Mouse (Mus musculus) erythroblast, adult 5-6 weeks (primary cell): Measurements from ENCODE around the gene Chmp6. TPM values are rescaled to one million over a fixed set of nuclear protein-coding genes. Genes with fewer than 3 reads are reported as not detected.

Experiments
- ATAC-seq: replicated peaks from 2 replicates; pipeline ENCODE4 v1.8.0; 2016; ENCODE audit warnings: moderate number of reproducible peaks, mild to moderate bottlenecking, moderate TSS enrichment, inconsistent platforms; ENCODE audit not compliant: poor library complexity, low FRiP score, severe bottlenecking
- total RNA-seq, 2 experiments: library from RNA; stranded (forward) in 1 of 2; stranded (reverse) in 1 of 2; fragments of 150-400 nt in 1 of 2; fragments of 200-764, 138-1000 nt in 1 of 2; gene quantifications; 2 replicates each; pipeline versions ENCODE4 v1.2.3 to v1.2.4; 2015 to 2017; ENCODE audit warnings: low replicate concordance in 2 of 2

Chmp6 gene
- total RNA-seq, 2 experiments from 2014 or later, result 3.5 to 7.7 TPM

GRCm38 (mm10) chr11:119907006-119907650 is 6.1 kb upstream of the Chmp6 start:
- ATAC-seq, result no peak

DNA sequence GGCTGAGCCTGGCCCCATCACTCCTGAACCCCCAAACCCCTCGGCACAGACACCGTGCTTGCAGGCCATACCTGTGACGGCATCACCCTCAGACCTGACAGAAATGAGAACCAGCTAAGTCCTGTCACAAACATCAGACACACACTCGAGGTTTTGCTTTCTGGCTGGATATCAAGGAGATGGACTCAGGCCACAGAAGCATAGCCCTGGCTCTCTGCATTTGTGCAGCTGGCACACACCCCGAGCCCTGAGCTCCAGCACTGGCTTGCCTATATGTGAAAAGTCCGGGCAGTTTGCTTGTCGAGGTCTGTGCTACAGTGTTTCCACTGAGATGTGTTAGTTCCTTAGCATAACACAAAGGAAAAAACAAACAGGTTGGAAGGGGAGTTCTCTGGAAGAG is 5.5 kb upstream of the Chmp6 start:
- ATAC-seq, result no peak

DNA sequence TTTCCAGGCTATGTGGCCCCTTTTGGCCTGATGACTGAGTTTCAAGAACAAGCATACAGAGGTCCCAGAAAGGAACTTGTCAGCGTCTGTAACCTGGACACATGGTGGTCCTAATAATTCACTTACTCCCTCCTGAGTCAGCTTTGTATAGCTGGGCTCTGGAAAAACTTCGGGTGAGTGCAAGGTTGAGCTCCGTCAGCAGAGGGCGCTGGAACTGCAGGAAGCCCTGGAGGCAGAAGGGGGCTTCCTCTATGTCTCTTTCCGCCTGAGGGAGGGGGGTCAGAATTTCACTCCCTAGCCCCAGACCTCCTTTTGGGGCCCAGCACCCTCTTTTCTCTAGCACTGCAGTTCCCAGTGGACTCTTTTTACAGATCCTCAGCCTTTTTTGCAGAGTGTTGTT is 3.8 kb upstream of the Chmp6 start:
- no peak for ATAC-seq

DNA sequence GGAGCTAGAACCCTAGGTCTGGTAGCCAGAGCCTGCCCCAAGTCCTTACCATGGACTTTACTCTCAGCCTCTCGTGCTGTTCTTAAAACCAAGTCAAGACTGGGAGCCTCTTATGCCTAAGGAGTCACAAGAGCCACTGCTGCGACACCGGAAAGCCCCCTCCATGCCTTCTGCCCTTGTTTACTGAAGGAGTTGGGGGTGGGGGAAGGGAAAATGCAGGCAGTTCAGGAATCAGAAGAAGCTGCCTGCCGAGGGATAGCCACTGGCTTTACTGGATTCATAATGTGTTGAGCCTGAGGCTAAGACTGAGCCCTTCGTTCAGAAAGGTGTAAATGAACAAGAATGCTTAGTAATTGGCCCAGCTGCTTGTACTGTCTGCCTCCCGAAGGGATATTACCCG is 396 bp upstream of the Chmp6 start:
- ATAC-seq, result no peak

DNA sequence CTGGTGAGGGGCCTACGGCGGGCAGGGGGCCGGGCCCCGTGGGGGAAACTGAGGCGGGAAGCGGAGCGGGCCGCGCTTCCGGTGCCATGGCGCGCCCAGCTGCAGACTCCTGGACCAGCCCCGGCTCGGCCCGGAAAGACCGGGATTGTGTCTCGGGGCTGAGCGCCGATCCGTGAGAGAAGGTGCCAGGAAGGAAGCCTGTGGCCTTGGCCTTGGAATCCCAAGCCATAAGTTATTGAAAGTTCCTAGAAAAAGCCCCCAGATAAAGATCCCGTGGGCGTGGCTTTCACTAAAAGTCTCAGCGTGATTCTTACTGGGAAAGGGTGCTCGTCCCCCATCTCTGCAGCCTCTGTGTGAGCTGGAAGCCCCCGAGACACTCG is 684 bp downstream of the Chmp6 start:
- ATAC-seq, result no peak

- ATAC-seq, result 0 out of 2 replicates have a peak, but pooled peaks have one; percentile 11
Observed at GRCm38 (mm10) chr11:119914381-119914780, 1.1 kb downstream of the Chmp6 start.

- no peak for ATAC-seq
Observed at GRCm38 (mm10) chr11:119915666-119916065, 2.4 kb downstream of the Chmp6 start.

DNA sequence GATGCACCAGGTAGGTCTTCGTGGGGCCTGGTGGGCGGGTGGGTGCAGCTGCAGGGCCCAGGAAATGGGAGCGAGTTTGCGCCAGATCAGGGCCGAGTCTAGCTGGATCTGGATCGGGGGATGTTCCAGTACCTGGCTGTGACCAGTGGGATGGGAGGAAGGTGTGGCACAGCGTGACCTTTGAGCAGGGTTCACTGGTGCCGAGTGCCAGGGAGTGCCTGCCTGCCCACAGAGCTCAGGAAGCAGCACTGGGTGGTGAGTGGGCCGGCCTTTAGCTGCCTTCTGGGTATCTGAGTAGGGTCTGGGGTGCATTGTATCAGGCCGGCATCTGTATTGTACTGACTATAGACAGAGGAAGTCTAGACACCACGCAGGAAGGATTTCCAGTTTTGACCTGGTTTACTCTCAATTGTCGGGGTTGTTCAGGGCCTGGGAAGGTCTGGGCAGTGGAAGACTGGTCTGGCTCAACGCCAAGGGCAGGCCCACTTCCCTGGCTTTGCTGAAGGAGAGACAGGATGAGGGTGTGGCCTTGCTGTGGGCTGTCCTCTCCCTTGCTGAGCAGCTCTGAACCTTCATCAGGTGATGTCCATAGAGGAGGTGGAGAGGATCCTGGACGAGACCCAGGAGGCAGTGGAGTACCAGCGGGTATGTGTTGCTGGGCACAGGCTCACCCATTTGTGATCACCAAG is 3.0 kb downstream of the Chmp6 start:
- no peak for ATAC-seq

DNA sequence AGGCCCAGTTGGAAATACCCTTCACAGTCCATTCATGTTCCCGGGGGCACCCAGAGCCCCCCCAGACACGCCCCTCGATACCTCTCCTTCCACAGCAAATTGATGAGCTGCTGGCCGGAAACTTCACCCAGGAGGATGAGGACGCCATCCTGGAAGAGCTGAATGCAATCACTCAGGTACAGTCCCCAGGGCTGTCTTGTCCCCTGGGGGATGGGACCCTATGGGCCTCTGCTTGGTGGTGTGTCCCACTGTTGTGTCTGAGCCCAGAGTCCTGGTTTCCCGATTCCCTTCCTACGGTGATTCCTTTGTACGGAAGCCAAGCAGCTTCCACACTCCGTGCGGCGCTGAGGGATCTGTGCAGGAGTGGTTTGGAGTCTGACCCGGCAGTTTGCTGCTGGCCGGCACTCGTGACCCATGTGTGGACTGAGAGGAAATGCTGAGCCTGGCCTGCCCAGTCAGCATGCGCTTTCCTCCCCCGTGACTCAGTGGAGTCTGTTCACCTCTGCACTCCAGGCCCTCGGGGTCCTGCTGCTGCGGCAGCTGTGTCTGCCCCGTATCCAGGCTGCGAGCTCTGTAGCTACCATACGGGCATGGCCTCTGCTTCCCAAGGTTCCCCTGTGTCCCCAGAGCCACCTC is 3.7 kb downstream of the Chmp6 start:
- ATAC-seq, result no peak

GRCm38 (mm10) chr11:119918521-119918920 is 5.3 kb downstream of the Chmp6 start:
- no peak for ATAC-seq

DNA sequence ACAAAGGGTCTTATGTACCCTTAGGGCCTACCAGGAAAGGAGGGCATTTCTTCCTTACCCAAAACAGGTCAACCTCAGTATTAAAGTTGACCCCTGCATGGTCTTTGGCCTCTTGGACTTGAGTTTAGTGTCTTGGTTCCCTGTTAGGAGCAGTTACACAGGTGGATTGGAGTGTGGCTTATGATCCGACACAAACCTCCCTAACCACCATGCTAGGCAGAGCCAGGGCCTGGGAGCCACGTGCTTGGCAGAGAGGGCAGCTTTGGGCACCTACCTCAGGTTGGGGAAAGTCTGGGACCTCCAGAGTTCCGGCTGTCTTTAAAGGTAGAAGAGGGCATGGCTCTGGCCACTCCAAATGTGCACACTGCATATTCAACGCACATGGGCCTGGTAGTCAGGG is 6.2 kb downstream of the Chmp6 start:
- ATAC-seq, result no peak

- no peak for ATAC-seq
Observed at GRCm38 (mm10) chr11:119919897-119920296, 6.7 kb downstream of the Chmp6 start.

GRCm38 (mm10) chr11:119920668-119921067 is 7.4 kb downstream of the Chmp6 start:
- no peak for ATAC-seq

DNA sequence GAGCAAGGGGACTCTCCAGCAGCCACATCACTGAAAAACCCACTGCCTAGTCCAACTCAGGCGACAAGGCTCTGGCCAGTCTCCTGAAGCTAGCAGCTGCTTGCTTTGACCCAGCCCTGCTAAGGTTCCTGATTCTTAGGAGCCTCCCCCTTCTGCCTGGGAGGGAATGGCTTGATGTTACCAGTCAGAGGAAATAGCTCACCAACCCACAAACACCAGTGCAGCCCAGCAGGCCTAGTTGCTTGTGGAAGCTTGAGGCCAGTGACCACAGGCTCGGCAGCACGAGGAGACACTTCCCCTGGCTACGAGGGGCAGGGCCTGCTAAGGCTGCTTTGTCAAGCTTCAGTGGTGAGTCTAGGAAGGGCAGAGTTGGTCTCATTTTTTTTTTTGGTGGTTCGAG is 11.9 kb downstream of the Chmp6 start:
- no peak for ATAC-seq

- ATAC-seq, result no peak
Observed at GRCm38 (mm10) chr11:119926762-119927161, 13.5 kb downstream of the Chmp6 start.

- no peak for ATAC-seq
Observed at GRCm38 (mm10) chr11:119928023-119928681, 14.9 kb downstream of the Chmp6 start.

DNA sequence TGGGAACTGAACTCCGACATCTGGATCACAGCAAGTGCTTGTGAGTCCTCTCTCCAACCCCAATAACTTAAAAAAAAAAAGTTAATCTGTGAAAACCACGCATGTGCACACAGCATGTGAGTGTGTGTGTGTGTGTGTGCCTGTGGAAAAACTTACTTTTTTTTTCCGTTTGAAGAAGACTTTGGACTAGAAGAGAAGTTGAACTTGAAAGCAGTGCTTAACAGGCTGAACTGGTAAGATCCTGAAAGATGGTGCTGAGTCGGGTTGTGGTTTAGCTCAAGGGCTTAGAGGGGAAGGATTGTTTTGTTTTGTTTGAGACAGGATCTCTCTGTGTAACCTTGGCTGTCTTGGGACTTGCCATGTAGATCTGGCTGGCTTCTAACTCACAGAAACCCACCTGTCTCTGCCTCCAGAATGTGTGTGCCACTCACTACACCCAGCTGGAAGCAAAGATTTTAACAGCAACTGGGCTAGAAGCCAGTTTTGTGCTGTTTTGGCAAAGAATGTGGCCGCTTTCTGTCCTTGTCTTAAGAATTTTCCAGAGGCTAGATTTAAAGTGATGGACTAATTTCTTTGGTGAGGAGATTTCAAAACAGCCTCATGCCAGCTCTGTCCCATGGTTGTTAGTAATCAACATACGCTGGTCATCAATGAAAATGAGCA is 16.5 kb downstream of the Chmp6 start:
- ATAC-seq, result no peak

DNA sequence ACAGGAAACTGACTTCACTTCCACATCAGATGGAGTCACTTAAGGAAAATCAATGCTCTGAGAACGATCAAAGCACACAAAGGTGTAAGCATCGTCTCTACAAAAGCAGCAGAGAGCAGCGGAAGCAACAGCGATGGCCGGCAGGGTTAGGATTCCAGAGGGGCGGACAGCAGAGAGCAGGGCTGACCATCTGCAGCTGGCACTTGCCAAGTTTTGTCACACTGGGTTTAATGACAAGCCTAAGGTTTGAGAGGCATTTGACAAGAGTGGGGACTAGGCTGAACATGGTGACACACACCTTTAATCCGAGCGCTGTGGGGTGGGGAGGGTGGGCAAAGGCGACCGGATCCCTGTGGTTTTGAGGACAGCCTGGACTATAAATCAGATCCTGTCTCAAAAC is 18.6 kb downstream of the Chmp6 start:
- ATAC-seq, result no peak

DNA sequence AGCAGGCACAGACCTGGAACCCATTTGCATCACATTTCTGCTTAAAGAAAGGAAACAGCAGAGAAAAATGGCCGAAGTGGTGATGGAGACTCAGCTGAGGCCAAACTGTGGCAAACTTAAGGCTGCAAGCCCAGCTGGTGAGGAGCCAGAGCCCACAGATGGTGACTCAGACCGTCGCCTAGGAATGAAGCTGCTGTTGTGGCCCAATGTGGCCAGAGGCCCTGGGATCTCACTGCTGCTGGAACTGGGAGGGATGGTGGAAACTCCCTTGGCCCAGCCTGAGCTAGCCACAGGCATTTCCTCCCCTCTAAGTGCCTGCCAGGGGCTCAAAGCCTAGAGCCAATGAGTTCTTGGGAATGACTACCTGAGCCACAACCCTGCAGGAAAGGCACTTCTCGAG is 19.9 kb downstream of the Chmp6 start:
- ATAC-seq, result no peak

DNA sequence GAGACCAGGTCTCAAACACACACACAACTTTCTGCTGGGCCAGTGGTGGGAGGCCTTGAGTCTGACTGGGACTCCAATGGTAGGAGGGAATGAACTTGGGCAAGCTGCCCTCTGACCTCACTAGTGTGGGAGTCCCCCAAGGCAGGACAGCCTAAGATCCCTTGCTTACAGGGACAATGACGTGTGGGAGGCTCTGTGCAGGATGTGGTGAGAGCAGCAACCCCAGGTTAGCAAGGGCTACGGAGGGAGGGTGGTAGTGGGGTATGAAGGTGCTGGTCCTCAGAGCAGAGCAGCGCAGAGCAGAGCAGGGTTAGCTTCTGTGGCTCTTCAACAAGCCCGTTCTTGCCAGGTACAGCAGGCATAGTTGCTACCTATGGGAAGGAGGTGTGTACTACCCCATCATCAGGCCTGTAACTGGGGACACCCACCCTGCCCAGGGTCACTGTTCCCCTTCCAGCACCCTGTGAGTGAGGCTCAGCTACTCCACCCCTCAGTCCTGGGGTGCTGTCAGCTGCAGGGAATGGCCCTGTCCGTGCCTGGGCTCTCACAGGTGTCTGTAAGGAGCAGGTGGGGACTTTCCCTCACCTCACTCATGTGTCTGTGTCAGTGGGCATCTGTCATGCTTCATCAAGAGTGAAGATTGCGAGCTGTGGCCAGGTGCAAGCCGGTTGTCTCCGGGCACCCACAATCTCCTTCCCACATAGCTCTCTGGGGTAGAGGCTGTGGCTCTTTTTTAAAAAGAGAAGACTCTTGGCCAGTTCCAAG is 20.8 kb downstream of the Chmp6 start:
- ATAC-seq, result no peak
